In the genomic region with DNA sequence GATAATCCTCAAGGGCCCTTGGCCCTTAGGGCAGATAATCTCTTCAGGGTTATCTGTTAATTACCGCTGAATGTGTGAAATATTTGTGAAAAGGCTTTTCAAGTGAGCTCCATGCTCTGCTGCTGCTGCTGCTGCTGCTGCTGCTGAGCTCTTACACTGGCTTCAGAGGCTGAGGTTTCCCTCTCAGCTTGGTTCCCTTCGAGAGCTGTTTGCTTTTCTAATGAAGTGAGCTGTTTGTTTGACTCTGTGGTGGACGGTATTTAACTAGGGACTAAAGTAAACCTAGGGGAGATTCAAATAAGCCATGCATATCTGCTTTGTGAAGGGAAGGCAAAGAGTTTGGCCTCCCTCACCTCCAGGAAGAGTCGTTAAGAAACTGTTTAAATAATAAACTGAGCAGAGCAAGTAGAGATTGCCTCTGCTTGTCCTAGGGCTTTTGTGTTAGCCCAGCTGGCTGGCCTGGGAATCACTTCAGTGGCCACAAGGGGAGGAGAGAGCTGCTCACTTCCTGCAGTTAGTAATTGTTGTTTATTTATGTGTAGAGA, we compare ENCODE assay signal across 10 mouse cellular contexts.
DNase-seq lines count a peak whose midpoint lies in the region; ATAC-seq and TF ChIP-seq lines count a peak whose summit lies in the region.
"Had no signal": no experiment of that assay in that cellular context is flagged by ENCODE, and none has a peak within 500 bp of the region (broad histone marks: within the 10 kb centered on the region; RNA-seq: fewer than 3 reads in every experiment).

No protein-coding gene starts in this region.

- no peaks in the 10 kb centered on the region for H3K27me3 ChIP-seq in heart, adult 2 months (ENCODE audit: control insufficient read depth, insufficient read depth, low read length)
- no peaks in the 10 kb centered on the region for H3K27me3 ChIP-seq in embryonic facial prominence, embryonic 13.5 days
- H3K27me3 ChIP-seq in intestine, embryonic 15.5 days (replicated peaks): no peaks in the 10 kb centered on the region
- no peaks in the 10 kb centered on the region; the same call in 1 of the 2 replicates for H3K27me3 ChIP-seq in midbrain, embryonic 13.5 days

- no peak overlapping the region for H3K4me3 ChIP-seq in heart, adult 2 months
- no peak overlapping the region for H3K4me3 ChIP-seq in embryonic facial prominence, embryonic 13.5 days
- no peak overlapping the region for H3K4me3 ChIP-seq in intestine, embryonic 15.5 days (replicated peaks)
- no peak overlapping the region for H3K4me3 ChIP-seq in midbrain, embryonic 13.5 days (replicated peaks)

- intact Hi-C loops in heart, adult 2 months (cut with DNase I): no loop called here

- ATAC-seq in embryonic facial prominence, embryonic 13.5 days (ENCODE audit: insufficient number of reproducible peaks, insufficient read depth, low FRiP score, low TSS enrichment, low read depth): no peak
- peak; percentile 31; the same call in 1 of the 2 replicates for ATAC-seq in intestine, embryonic 15.5 days
- peak; percentile 73 for ATAC-seq in midbrain, embryonic 13.5 days

- DNase-seq in heart, adult 2 months: no peak
- DNase-seq in heart, adult 8-10 months (ENCODE audit: low spot score): no peak
- DNase-seq in thymus, postnatal 10 days (ENCODE audit: low spot score in 2 of 2): no peak
- DNase-seq in urinary bladder, adult 18-20 months (ENCODE audit: low spot score in 2 of 2): no peak
- DNase-seq in left cerebral cortex, adult 18-20 months (ENCODE audit: low spot score in 2 of 2): no peak
- DNase-seq: right cerebral cortex, postnatal 14 days had no signal

- H3K4me1 ChIP-seq in heart, adult 2 months (ENCODE audit: control insufficient read depth, insufficient read depth, low read length): no peaks in the 10 kb centered on the region
- peaks cover 33% of the 10 kb centered on the region for H3K4me1 ChIP-seq in embryonic facial prominence, embryonic 13.5 days
- no peaks in the 10 kb centered on the region for H3K4me1 ChIP-seq in intestine, embryonic 15.5 days (replicated peaks)
- H3K4me1 ChIP-seq in midbrain, embryonic 13.5 days (replicated peaks): peaks cover 29% of the 10 kb centered on the region

- no peak for TF ChIP-seq EP300 in heart, adult 2 months (IDR thresholded peaks at IDR 0.05; ENCODE audit: insufficient read depth, low read depth, low read length)

- H3K9ac ChIP-seq in heart, adult 2 months (ENCODE audit: low read depth, low read length): no peak overlapping the region
- H3K9ac ChIP-seq in embryonic facial prominence, embryonic 13.5 days: no peak overlapping the region
- H3K9ac ChIP-seq in intestine, embryonic 15.5 days: no peak overlapping the region
- peak overlapping the region; percentile 19; the same call in 1 of the 2 replicates for H3K9ac ChIP-seq in midbrain, embryonic 13.5 days (replicated peaks)

- 26% methylated on average over 4 of the region's 4 CpGs for WGBS in heart, adult 2 months
- 20% methylated on average over 4 of the region's 4 CpGs for WGBS in embryonic facial prominence, embryonic 13.5 days
- 13% methylated on average over 4 of the region's 4 CpGs for WGBS in intestine, embryonic 15.5 days
- 0% methylated on average over 4 of the region's 4 CpGs for WGBS in midbrain, embryonic 13.5 days

- H3K4me2 ChIP-seq in embryonic facial prominence, embryonic 13.5 days: no peak overlapping the region
- no peak overlapping the region for H3K4me2 ChIP-seq in intestine, embryonic 15.5 days (replicated peaks)
- H3K4me2 ChIP-seq in midbrain, embryonic 13.5 days (replicated peaks): 0 out of 2 replicates have a peak overlapping the region, but pooled peaks have one; percentile 6

- peak; percentile 32 for TF ChIP-seq CTCF in heart, adult 2 months (IDR thresholded peaks at IDR 0.05)

- H3K79me2 ChIP-seq in heart, adult 2 months (replicated peaks; ENCODE audit: control insufficient read depth, insufficient read depth, low read length): no peaks in the 10 kb centered on the region

- H3K27ac ChIP-seq in heart, adult 2 months: no peak overlapping the region
- peak overlapping the region; percentile 39; the same call in 1 of the 2 replicates for H3K27ac ChIP-seq in embryonic facial prominence, embryonic 13.5 days
- no peak overlapping the region for H3K27ac ChIP-seq in intestine, embryonic 15.5 days
- H3K27ac ChIP-seq in midbrain, embryonic 13.5 days: peak overlapping the region; percentile 35
- H3K27ac ChIP-seq: macrophage had no signal

- H3K9me3 ChIP-seq in embryonic facial prominence, embryonic 13.5 days: no peaks in the 10 kb centered on the region
- H3K9me3 ChIP-seq in intestine, embryonic 15.5 days: no peaks in the 10 kb centered on the region
- no peaks in the 10 kb centered on the region for H3K9me3 ChIP-seq in midbrain, embryonic 13.5 days

- no peaks in the 10 kb centered on the region; the same call in 1 of the 2 replicates for H3K36me3 ChIP-seq in heart, adult 2 months (ENCODE audit: control insufficient read depth, insufficient read depth, low read length)
- no peaks in the 10 kb centered on the region for H3K36me3 ChIP-seq in embryonic facial prominence, embryonic 13.5 days
- H3K36me3 ChIP-seq in intestine, embryonic 15.5 days: no peaks in the 10 kb centered on the region
- H3K36me3 ChIP-seq in midbrain, embryonic 13.5 days: no peaks in the 10 kb centered on the region

- no peak for TF ChIP-seq POLR2A in heart, adult 2 months (IDR thresholded peaks at IDR 0.05; ENCODE audit: insufficient read depth, low read depth, low read length)

Comparison
In these comparisons a context has a peak if more than half of its experiments do, and no peak if none do; other contexts are left out.
1. H3K27ac ChIP-seq: peak in embryonic facial prominence, embryonic 13.5 days (single experiment) and midbrain, embryonic 13.5 days (single experiment); none in heart, adult 2 months (single experiment) and intestine, embryonic 15.5 days (single experiment).